Mouse (Mus musculus): ENCODE data around the gene Mrps5. TPM values are rescaled to one million over a fixed set of nuclear protein-coding genes. Genes with fewer than 3 reads are reported as not detected.

Mrps5 gene
- total and polyA plus RNA-seq, 3 experiments = 144 to 210 (median 188) TPM

- in situ Hi-C loops (cut with MboI; ENCODE audit: low pct_ligation_motif_present, low pct_unique_long_range_greater_than_20kb, low sequenced_read_pairs) = no loop called here
- Histone ChIP-seq H3K4me1 (ENCODE audit: control insufficient read depth in 1 of 2, insufficient read depth in 2 of 2) (no peaks in the 10 kb centered on the region), H3K27ac (ENCODE audit: insufficient read depth, low read depth) (no peak within 1 kb of the TSS), H3K79me2 (replicated peaks; ENCODE audit: control insufficient read depth, extremely low read depth, insufficient read depth, poor library complexity, severe bottlenecking) (no peaks in the 10 kb centered on the region), H3K36me3 (replicated peaks in 1 of 2; ENCODE audit: control insufficient read depth in 1 of 2, insufficient read depth in 1 of 2, low read length in 1 of 2) (no peaks in the 10 kb centered on the region), H3K27me3 (replicated peaks) (peaks cover 97% of the 10 kb centered on the region), H3K9ac (ENCODE audit: insufficient read depth, low read depth) (no peak within 1 kb of the TSS), H3K9me3 (replicated peaks; ENCODE audit: low read length) (no peaks in the 10 kb centered on the region), H3K4me3 (replicated peaks in 1 of 3; ENCODE audit: low read depth in 2 of 3, low read length in 2 of 3, poor library complexity in 1 of 3) (no peak within 1 kb of the TSS), H3K4me2 (ENCODE audit: insufficient read depth, low read depth, poor library complexity, severe bottlenecking) (no peak within 1 kb of the TSS)
- no peak for TF ChIP-seq NELFE (IDR thresholded peaks at IDR 0.05; ENCODE audit: low read depth, low read length)
- no peak for TF ChIP-seq RCOR1 (conservative IDR thresholded peaks at IDR 0.05; ENCODE audit: low read depth, low read length)
- TF ChIP-seq HCFC1 (IDR thresholded peaks at IDR 0.05; ENCODE audit: low read depth, low read length) = no peak
- TF ChIP-seq PAX5 (IDR thresholded peaks at IDR 0.05; ENCODE audit: low read length) = no peak
- TF ChIP-seq CHD2 (IDR thresholded peaks at IDR 0.05; ENCODE audit: low read length) = no peak
- no peak for TF ChIP-seq ELF1 (IDR thresholded peaks at IDR 0.05; ENCODE audit: low read depth, low read length)
- TF ChIP-seq ZC3H11A (IDR thresholded peaks at IDR 0.05; ENCODE audit: low read depth, low read length) = no peak
- TF ChIP-seq E2F4 (IDR thresholded peaks at IDR 0.05; ENCODE audit: insufficient replicate concordance, low read depth, low read length) = no peak
- no peak for TF ChIP-seq MAZ (IDR thresholded peaks at IDR 0.05; ENCODE audit: low read depth, low read length)
- no peak for TF ChIP-seq TBP (conservative IDR thresholded peaks at IDR 0.05; ENCODE audit: low read depth, low read length)
- TF ChIP-seq POLR2A (IDR thresholded peaks at IDR 0.05; ENCODE audit: low read depth, low read length) = no peak
- no peak for TF ChIP-seq MAFK (IDR thresholded peaks at IDR 0.05; ENCODE audit: insufficient replicate concordance, low read length)
- no peak for TF ChIP-seq BHLHE40 (IDR thresholded peaks at IDR 0.05; ENCODE audit: low read depth, low read length)
- dilution Hi-C loops (cut with MboI; ENCODE audit: extremely low pct_ligation_motif_present, extremely low pct_unique_long_range_greater_than_20kb, low sequenced_read_pairs) = no loop called here
- no peak for DNase-seq (ENCODE audit: extremely low read depth)
These were observed 45.8 kb upstream of the Mrps5 start, which contains the start of gene Prom2 for GRCm38 (mm10) chr2:127541185-127541584. Gene Prom2 (minus strand): TSS chr2:127541467.

GRCm38 (mm10) chr2:127541697-127542096 lies 45.3 kb upstream of the Mrps5 start:
- Histone ChIP-seq H3K9me3 (replicated peaks; ENCODE audit: low read length) (no peaks in the 10 kb centered on the region), H3K4me3 (replicated peaks in 1 of 3; ENCODE audit: low read depth in 2 of 3, low read length in 2 of 3, poor library complexity in 1 of 3) (no peak overlapping the region), H3K27ac (ENCODE audit: insufficient read depth, low read depth) (no peak overlapping the region), H3K36me3 (replicated peaks in 1 of 2; ENCODE audit: control insufficient read depth in 1 of 2, insufficient read depth in 1 of 2, low read length in 1 of 2) (no peaks in the 10 kb centered on the region), H3K4me1 (ENCODE audit: control insufficient read depth in 1 of 2, insufficient read depth in 2 of 2) (no peaks in the 10 kb centered on the region), H3K4me2 (ENCODE audit: insufficient read depth, low read depth, poor library complexity, severe bottlenecking) (no peak overlapping the region), H3K9ac (ENCODE audit: insufficient read depth, low read depth) (no peak overlapping the region), H3K79me2 (replicated peaks; ENCODE audit: control insufficient read depth, extremely low read depth, insufficient read depth, poor library complexity, severe bottlenecking) (no peaks in the 10 kb centered on the region), H3K27me3 (replicated peaks) (peaks cover 97% of the 10 kb centered on the region)
- no peak for DNase-seq (ENCODE audit: extremely low read depth)
- in situ Hi-C loops (cut with MboI; ENCODE audit: low pct_ligation_motif_present, low pct_unique_long_range_greater_than_20kb, low sequenced_read_pairs) (no loop called here), dilution Hi-C loops (cut with MboI; ENCODE audit: extremely low pct_ligation_motif_present, extremely low pct_unique_long_range_greater_than_20kb, low sequenced_read_pairs) (no loop called here)
- no peak for TF ChIP-seq BHLHE40 (IDR thresholded peaks at IDR 0.05; ENCODE audit: low read depth, low read length)
- no peak for TF ChIP-seq CHD1 (IDR thresholded peaks at IDR 0.05; ENCODE audit: low read depth, low read length)
- no peak for TF ChIP-seq SIN3A (IDR thresholded peaks at IDR 0.05; ENCODE audit: low read length)
